Mouse (Mus musculus): Measurements from ENCODE around the gene F8a. TPM values are rescaled to one million over a fixed set of nuclear protein-coding genes. Genes with fewer than 3 reads are reported as not detected.
A peak's percentile ranks its signal among the peaks of the same experiment; 100 is the strongest.
"Not testable (repeated sequence)": the region's sequence is repeated elsewhere in the genome, so short reads cannot be mapped to it uniquely, and the experiment has no call there.

F8a gene
- 4.4 and 5.8 TPM in 2 replicates for polyA plus RNA-seq (2012; ENCODE audit: insufficient read depth, insufficient read length, missing spikeins)

DNA sequence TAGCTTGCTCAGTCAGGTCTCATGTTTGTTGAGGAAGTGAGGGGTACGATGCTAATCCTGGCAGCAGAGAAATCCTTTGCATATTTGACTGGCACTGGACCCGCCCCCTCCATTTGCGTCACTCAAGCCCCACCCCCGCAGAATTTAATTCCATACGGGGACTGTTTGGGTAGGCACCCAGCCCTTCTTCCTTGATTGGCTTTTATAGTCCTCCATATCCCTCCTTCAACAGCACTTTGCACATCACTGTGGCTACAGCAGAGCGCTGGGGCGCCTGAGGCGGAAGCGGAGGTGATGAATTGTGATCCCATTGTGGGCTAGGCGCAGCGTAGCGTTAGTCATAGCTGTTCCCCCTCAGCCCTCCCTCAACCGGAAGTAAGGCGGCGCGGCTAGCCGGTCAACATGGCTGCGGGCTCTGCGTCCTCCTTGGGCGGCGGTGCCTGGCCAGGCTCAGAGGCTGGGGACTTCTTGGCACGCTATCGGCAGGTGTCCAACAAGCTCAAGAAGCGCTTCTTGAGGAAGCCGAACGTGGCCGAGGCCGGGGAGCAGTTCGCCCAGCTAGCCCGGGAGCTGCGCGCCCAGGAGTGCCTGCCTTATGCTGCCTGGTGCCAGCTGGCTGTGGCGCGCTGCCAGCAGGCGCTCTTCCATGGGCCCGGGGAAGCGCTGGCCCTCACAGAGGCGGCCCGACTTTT is at the start of gene F8a:
TSS of gene F8a (plus strand) at position 378 of the 692 bp plus-strand sequence.
- peak within 1 kb of the TSS; percentile 91 for H3K27ac ChIP-seq (replicated peaks; ENCODE audit: low read depth, low read length)
- peak within 1 kb of the TSS; percentile 90 for H3K4me3 ChIP-seq (ENCODE audit: insufficient read depth, low read depth, low read length)
- no peaks in the 10 kb centered on the region for H3K4me1 ChIP-seq (ENCODE audit: control insufficient read depth, insufficient read depth, insufficient read length, low read length)

DNA sequence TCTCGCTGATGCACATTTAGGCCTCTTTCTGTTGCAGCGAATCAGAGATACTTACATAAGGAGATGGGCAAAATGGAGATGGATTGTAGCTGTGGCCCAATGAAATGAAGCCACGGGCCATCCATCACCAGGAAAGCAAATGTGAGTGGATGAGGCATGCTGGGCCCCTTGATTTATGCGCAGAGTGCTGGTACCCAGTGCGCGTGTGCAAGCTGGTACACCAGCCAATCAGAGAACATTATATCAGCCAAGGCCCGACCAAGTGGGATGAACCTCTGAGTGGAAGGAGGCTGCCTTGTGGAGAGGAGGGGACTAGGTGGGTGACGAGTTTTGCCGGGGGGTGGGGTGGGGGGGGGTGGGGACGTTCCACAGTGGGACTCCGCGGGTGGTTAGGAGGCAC is 36.2 kb upstream of the F8a start, which contains the start of gene Xlr3b:
TSS of gene Xlr3b (plus strand) at position 274 of the 400 bp plus-strand sequence.
- H3K4me1 ChIP-seq (ENCODE audit: control insufficient read depth, insufficient read depth, insufficient read length, low read length); H3K4me3 ChIP-seq (ENCODE audit: insufficient read depth, low read depth, low read length); H3K27ac ChIP-seq (replicated peaks; ENCODE audit: low read depth, low read length): not testable (repeated sequence)

DNA sequence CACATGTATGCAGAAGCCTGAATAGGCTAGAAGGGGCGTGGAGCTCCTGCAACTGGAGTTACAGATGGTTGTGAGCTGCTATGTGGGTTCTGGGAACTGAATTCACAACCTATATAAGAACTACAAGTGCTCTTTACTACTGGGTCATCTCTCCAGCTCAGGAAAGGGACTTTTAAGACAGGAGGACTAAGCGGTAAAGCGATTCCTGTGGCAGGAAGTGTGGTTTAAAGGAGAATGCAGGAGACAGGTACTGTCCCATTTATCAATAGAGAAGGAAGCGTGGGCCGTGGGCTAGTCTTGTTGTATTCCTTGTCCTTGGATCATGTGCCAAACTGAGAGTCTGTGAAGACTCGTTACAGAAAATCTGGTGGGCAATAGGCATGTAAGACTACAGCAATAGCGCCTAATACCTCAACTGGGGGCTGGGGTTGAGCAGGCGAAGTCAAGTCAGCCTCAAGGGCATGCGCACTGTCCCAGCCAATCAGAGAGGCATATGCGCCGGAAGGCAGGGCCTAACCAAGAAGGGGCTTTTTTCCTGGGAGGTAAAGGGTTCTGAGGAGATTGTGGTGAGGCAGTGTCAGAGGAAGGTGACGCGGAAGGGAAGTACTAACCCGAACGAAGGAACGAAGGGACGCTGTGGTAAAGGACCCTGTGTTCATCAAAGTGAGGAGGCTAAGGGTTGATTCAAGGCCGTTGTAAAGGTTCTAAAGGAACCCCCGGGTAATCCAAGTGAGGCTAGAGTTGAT is 14.1 kb upstream of the F8a start, which contains the start of gene Xlr4b:
TSS of gene Xlr4b (plus strand) at position 515 of the 746 bp plus-strand sequence.
- not testable (repeated sequence) for H3K4me3 ChIP-seq (ENCODE audit: insufficient read depth, low read depth, low read length); H3K4me1 ChIP-seq (ENCODE audit: control insufficient read depth, insufficient read depth, insufficient read length, low read length); H3K27ac ChIP-seq (replicated peaks; ENCODE audit: low read depth, low read length)

DNA sequence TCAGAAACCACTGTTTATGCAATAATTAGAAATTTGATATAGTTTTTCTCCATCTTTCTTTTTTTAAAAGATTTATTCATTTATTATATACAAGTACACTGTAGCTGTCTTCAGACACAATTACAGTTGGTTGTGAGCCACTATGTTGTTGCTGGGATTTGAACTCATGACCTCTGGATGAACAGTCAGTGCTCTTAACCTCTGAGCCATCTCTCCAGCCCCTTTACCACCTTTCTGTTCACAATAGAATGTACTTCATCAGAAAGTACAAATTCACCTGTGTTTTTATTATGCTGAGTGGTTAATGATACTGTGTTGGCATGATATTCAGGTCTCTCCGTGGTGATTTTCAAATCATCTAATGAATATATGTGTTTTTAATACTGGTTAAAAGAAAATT is 2.7 kb upstream of the F8a start:
- Histone ChIP-seq H3K4me3 (ENCODE audit: insufficient read depth, low read depth, low read length) (no peak overlapping the region), H3K4me1 (ENCODE audit: control insufficient read depth, insufficient read depth, insufficient read length, low read length) (no peaks in the 10 kb centered on the region), H3K27ac (replicated peaks; ENCODE audit: low read depth, low read length) (no peak overlapping the region)

DNA sequence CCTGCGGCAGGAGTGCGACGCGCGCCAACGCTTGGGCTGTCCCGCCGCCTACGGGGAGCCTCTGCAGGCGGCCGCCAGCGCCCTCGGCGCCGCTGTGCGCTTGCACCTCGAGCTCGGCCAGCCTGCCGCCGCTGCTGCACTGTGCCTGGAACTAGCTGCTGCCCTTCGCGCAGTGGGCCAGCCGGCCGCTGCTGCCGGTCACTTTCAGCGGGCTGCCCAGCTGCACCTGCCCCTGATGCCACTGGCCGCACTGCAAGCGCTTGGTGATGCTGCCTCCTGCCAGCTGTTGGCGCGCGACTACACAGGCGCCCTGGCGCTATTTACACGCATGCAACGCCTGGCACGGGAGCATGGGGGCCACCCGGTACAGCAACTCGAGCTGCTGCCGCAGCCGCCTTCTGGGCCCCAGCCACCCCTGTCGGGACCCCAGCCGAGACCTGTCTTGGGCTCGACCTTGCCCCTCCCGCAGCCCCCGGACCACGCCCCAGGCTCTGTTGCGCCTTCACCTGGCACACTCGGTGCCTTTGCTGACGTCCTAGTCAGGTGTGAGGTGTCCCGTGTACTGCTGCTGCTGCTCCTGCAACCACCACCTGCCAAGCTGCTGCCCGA is 619 bp downstream of the F8a start:
- Histone ChIP-seq H3K27ac (replicated peaks; ENCODE audit: low read depth, low read length) (peak overlapping the region; percentile 91), H3K4me3 (ENCODE audit: insufficient read depth, low read depth, low read length) (peak overlapping the region; percentile 90), H3K4me1 (ENCODE audit: control insufficient read depth, insufficient read depth, insufficient read length, low read length) (no peaks in the 10 kb centered on the region)

DNA sequence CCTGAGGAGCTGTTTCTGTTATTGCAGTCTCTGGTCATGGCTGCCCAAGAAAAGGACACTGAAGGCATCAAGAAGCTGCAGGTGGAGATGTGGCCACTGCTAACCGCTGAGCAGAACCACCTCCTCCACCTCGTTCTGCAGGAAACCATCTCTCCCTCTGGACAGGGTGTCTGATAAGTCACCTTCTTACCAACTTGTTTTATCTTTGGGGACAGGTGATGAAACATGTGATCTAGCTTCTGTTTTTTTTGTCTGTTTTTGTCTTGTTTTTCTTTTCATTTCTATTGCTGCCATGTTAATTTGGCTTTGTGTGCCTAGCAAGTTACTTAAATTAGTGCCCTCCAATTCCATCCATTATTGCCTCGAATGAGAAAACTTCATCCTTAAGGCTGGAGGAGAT is 1.2 kb downstream of the F8a start:
- no peak overlapping the region for H3K27ac ChIP-seq (replicated peaks; ENCODE audit: low read depth, low read length)
- H3K4me3 ChIP-seq (ENCODE audit: insufficient read depth, low read depth, low read length) = peak overlapping the region; percentile 90
- no peaks in the 10 kb centered on the region for H3K4me1 ChIP-seq (ENCODE audit: control insufficient read depth, insufficient read depth, insufficient read length, low read length)

DNA sequence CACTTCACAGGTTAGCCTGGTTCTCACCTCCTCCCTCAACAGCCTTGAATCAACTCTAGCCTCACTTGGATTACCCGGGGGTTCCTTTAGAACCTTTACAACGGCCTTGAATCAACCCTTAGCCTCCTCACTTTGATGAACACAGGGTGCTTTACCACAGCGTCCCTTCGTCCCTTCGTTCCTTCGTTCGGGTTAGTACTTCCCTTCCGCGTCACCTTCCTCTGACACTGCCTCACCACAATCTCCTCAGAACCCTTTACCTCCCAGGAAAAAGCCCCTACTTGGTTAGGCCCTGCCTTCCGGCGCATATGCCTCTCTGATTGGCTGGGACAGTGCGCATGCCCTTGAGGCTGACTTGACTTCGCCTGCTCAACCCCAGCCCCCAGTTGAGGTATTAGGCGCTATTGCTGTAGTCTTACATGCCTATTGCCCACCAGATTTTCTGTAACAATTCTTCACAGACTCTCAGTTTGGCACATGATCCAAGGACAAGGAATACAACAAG is 14.8 kb downstream of the F8a start, which contains the start of gene Xlr4c:
TSS of gene Xlr4c (minus strand) at position 310 of the 505 bp plus-strand sequence.
- not testable (repeated sequence) for H3K4me3 ChIP-seq (ENCODE audit: insufficient read depth, low read depth, low read length); H3K27ac ChIP-seq (replicated peaks; ENCODE audit: low read depth, low read length); H3K4me1 ChIP-seq (ENCODE audit: control insufficient read depth, insufficient read depth, insufficient read length, low read length)

DNA sequence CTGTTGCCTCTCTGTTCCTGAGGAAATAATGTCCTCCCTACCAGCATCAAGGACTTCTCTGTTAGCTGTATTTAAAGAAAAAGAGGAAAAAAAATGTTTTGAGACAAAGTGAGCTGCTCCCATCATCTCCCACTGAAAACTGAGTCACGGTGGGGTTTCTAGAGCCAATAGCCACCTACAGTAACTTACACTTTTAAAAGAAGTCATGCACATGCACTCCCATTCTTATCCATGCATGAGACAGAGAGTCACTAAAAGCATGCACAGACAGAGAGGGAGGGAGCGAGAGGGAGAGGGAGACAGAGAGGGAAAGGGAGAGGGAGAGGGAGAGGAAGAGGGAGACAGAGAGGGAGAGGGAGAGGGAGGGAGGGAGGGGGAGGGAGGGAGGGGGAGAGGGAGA is 34.3 kb downstream of the F8a start:
- not testable (repeated sequence) for H3K4me1 ChIP-seq (ENCODE audit: control insufficient read depth, insufficient read depth, insufficient read length, low read length); H3K27ac ChIP-seq (replicated peaks; ENCODE audit: low read depth, low read length); H3K4me3 ChIP-seq (ENCODE audit: insufficient read depth, low read depth, low read length)

DNA sequence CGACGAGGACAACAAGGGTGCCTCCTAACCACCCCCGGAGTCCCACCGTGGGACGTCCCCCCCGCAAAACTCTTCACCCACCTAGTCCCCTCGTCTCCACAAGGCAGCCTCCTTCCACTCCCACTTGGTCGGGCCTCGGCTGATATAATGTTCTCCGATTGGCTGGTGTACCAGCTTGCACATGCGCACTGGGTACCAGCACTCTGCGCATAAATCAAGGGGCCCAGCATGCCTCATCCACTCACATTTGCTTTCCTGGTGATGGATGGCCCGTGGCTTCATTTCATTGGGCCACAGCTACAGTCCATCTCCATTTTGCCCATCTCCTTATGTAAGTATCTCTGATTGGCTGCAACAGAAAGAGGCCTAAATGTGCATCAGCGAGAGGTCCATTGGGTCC is 37.2 kb downstream of the F8a start, which contains the start of gene Xlr3c:
TSS of gene Xlr3c (minus strand) at position 121 of the 400 bp plus-strand sequence.
- H3K4me3 ChIP-seq (ENCODE audit: insufficient read depth, low read depth, low read length); H3K27ac ChIP-seq (replicated peaks; ENCODE audit: low read depth, low read length); H3K4me1 ChIP-seq (ENCODE audit: control insufficient read depth, insufficient read depth, insufficient read length, low read length): not testable (repeated sequence)

Other genes with a start within 250 kb of the F8a start
- 6.0 and 7.1 TPM in 2 replicates for gene Zfp185, start 241.0 kb upstream of the F8a start, polyA plus RNA-seq (2012; ENCODE audit: insufficient read depth, insufficient read length, missing spikeins)
- not detected in 2 replicates for gene Pnma5, start 191.2 kb upstream of the F8a start, polyA plus RNA-seq (2012; ENCODE audit: insufficient read depth, insufficient read length, missing spikeins)
- gene Pnma3, start 163.5 kb upstream of the F8a start, polyA plus RNA-seq (2012; ENCODE audit: insufficient read depth, insufficient read length, missing spikeins) = not detected in 2 replicates
- gene Xlr4a, start 145.8 kb upstream of the F8a start, polyA plus RNA-seq (2012; ENCODE audit: insufficient read depth, insufficient read length, missing spikeins) = 5.0 TPM in 1 of 2 replicates, not detected in the other
- gene Xlr3a, start 131.2 kb upstream of the F8a start, polyA plus RNA-seq (2012; ENCODE audit: insufficient read depth, insufficient read length, missing spikeins) = 1.3 and 3.2 TPM in 2 replicates
- gene Gm14685, start 111.2 kb upstream of the F8a start, polyA plus RNA-seq (2012; ENCODE audit: insufficient read depth, insufficient read length, missing spikeins) = not detected in 2 replicates
- gene Xlr5b, start 79.5 kb upstream of the F8a start, polyA plus RNA-seq (2012; ENCODE audit: insufficient read depth, insufficient read length, missing spikeins) = 1.3 TPM in 1 of 2 replicates, not detected in the other
- gene DXBay18, start 78.8 kb upstream of the F8a start, polyA plus RNA-seq (2012; ENCODE audit: insufficient read depth, insufficient read length, missing spikeins) = 0.55 TPM in 1 of 2 replicates, not detected in the other
- not detected in 2 replicates for gene Spin2d, start 51.3 kb upstream of the F8a start, polyA plus RNA-seq (2012; ENCODE audit: insufficient read depth, insufficient read length, missing spikeins)
- 4.6 and 10.4 TPM in 2 replicates for gene Xlr3b, start 36.1 kb upstream of the F8a start, polyA plus RNA-seq (2012; ENCODE audit: insufficient read depth, insufficient read length, missing spikeins)
- gene Xlr4b, start 14.0 kb upstream of the F8a start, polyA plus RNA-seq (2012; ENCODE audit: insufficient read depth, insufficient read length, missing spikeins) = 3.8 TPM in 1 of 2 replicates, not detected in the other
- gene Xlr4c, start 14.8 kb downstream of the F8a start, polyA plus RNA-seq (2012; ENCODE audit: insufficient read depth, insufficient read length, missing spikeins) = not detected in 2 replicates
- 1.9 TPM in 1 of 2 replicates, not detected in the other for gene Xlr3c, start 37.1 kb downstream of the F8a start, polyA plus RNA-seq (2012; ENCODE audit: insufficient read depth, insufficient read length, missing spikeins)
- not detected in 2 replicates for gene Xlr5a, start 64.7 kb downstream of the F8a start, polyA plus RNA-seq (2012; ENCODE audit: insufficient read depth, insufficient read length, missing spikeins)
- gene Xlr5c, start 64.7 kb downstream of the F8a start, polyA plus RNA-seq (2012; ENCODE audit: insufficient read depth, insufficient read length, missing spikeins) = not detected in 2 replicates
- not detected in 2 replicates for gene Gm45015, start 108.5 kb downstream of the F8a start, polyA plus RNA-seq (2012; ENCODE audit: insufficient read depth, insufficient read length, missing spikeins)
- gene Zfp275, start 114.3 kb downstream of the F8a start, polyA plus RNA-seq (2012; ENCODE audit: insufficient read depth, insufficient read length, missing spikeins) = 2.4 and 2.8 TPM in 2 replicates
- not detected in 2 replicates for gene Gm18336, start 170.4 kb downstream of the F8a start, polyA plus RNA-seq (2012; ENCODE audit: insufficient read depth, insufficient read length, missing spikeins)
- gene Zfp92, start 182.8 kb downstream of the F8a start, polyA plus RNA-seq (2012; ENCODE audit: insufficient read depth, insufficient read length, missing spikeins) = not detected in 2 replicates
- not detected in 2 replicates for gene Trex2, start 207.1 kb downstream of the F8a start, polyA plus RNA-seq (2012; ENCODE audit: insufficient read depth, insufficient read length, missing spikeins)
- gene Haus7, start 230.8 kb downstream of the F8a start, polyA plus RNA-seq (2012; ENCODE audit: insufficient read depth, insufficient read length, missing spikeins) = 9.6 and 14.9 TPM in 2 replicates